Comparison of ENCODE assay signal across 16 mouse cellular contexts in genomic region chr7:74423316-74423715, GRCm38 (mm10).
DNase-seq lines count a peak whose midpoint lies in the region; ATAC-seq and TF ChIP-seq lines count a peak whose summit lies in the region.
"Had no signal": no experiment of that assay in that cellular context is flagged by ENCODE, and none has a peak within 500 bp of the region (broad histone marks: within the 10 kb centered on the region; RNA-seq: fewer than 3 reads in every experiment).

No protein-coding gene starts in this region.

- no peak overlapping the region for H3K9ac ChIP-seq in heart, postnatal 0 days (replicated peaks; ENCODE audit: low read depth, low read length)
- H3K9ac ChIP-seq: embryonic facial prominence, embryonic 15.5 days; liver, embryonic 14.5 days; midbrain, embryonic 13.5 days had no signal

- TF ChIP-seq POLR2A in kidney, adult 2 months (IDR thresholded peaks at IDR 0.05; ENCODE audit: low read depth, low read length): no peak

- no peak overlapping the region for H3K4me2 ChIP-seq in heart, postnatal 0 days (ENCODE audit: low read depth, low read length)
- H3K4me2 ChIP-seq: embryonic facial prominence, embryonic 15.5 days; midbrain, embryonic 13.5 days had no signal

- no peak for TF ChIP-seq CTCF in gastrocnemius, adult 2 months (IDR thresholded peaks at IDR 0.05)
- no peak for TF ChIP-seq CTCF in kidney, adult 2 months (conservative IDR thresholded peaks at IDR 0.05; ENCODE audit: insufficient read depth, insufficient read length, low read depth, low read length)
- no peak for TF ChIP-seq CTCF in heart, postnatal 0 days (IDR thresholded peaks at IDR 0.05; ENCODE audit: low read depth)

- 72% methylated on average over 3 of the region's 3 CpGs for WGBS in kidney, adult 2 months
- WGBS in heart, postnatal 0 days: 69% methylated on average over 3 of the region's 3 CpGs

- H3K27me3 ChIP-seq in kidney, adult 2 months (replicated peaks; ENCODE audit: control insufficient read depth, insufficient read depth, low read length): no peaks in the 10 kb centered on the region
- H3K27me3 ChIP-seq in heart, postnatal 0 days (ENCODE audit: control insufficient read depth, insufficient read depth, low read length): no peaks in the 10 kb centered on the region
- H3K27me3 ChIP-seq: embryonic facial prominence, embryonic 15.5 days; midbrain, embryonic 13.5 days had no signal

- ATAC-seq in heart, postnatal 0 days (ENCODE audit: insufficient read depth, low read depth): no peak

- H3K4me1 ChIP-seq in kidney, adult 2 months (ENCODE audit: control insufficient read depth, insufficient read depth, low read length): peaks cover 65% of the 10 kb centered on the region
- peaks cover 41% of the 10 kb centered on the region for H3K4me1 ChIP-seq in heart, postnatal 0 days (ENCODE audit: control insufficient read depth, insufficient read depth)

- no peaks in the 10 kb centered on the region for H3K9me3 ChIP-seq in heart, postnatal 0 days (replicated peaks; ENCODE audit: control insufficient read depth, low read length)
- H3K9me3 ChIP-seq: embryonic facial prominence, embryonic 15.5 days; forebrain, embryonic 10.5 days; midbrain, embryonic 13.5 days had no signal

- peak overlapping the region; percentile 80 for H3K27ac ChIP-seq in gastrocnemius, adult 2 months
- peak overlapping the region; percentile 67 for H3K27ac ChIP-seq in kidney, adult 2 months (ENCODE audit: insufficient read depth, low read depth, low read length)
- H3K27ac ChIP-seq in heart, postnatal 0 days (ENCODE audit: low read depth): peak overlapping the region; percentile 44
- H3K27ac ChIP-seq: embryonic facial prominence, embryonic 15.5 days; forebrain, embryonic 10.5 days; hindbrain, postnatal 0 days; layer of hippocampus, adult 2 months; liver, embryonic 14.5 days; midbrain, embryonic 13.5 days had no signal

- H3K4me3 ChIP-seq in gastrocnemius, adult 2 months: no peak overlapping the region
- no peak overlapping the region for H3K4me3 ChIP-seq in kidney, adult 2 months (ENCODE audit: insufficient read depth, low read depth, low read length)
- no peak overlapping the region for H3K4me3 ChIP-seq in heart, postnatal 0 days (ENCODE audit: low read depth, low read length)
- H3K4me3 ChIP-seq: embryonic facial prominence, embryonic 15.5 days; forebrain, embryonic 10.5 days; layer of hippocampus, adult 2 months; midbrain, embryonic 13.5 days had no signal

- no peak for DNase-seq in gastrocnemius, adult 2 months
- DNase-seq in gastrocnemius, adult 8-10 months (ENCODE audit: low spot score in 2 of 2): no peak
- DNase-seq in kidney, adult 2 months: no peak
- DNase-seq in kidney, postnatal 25 days: no peak
- peak; percentile 31 for DNase-seq in lung, postnatal 25 days (ENCODE audit: low spot score)
- no peak for DNase-seq in lung, postnatal 10 days
- peak; percentile 19 for DNase-seq in heart, postnatal 0 days (ENCODE audit: low spot score)
- DNase-seq in right cerebral cortex, postnatal 25 days: no peak
- DNase-seq: cerebellum, adult 11 months; embryo, embryonic 11 days had no signal

- no peaks in the 10 kb centered on the region for H3K36me3 ChIP-seq in kidney, adult 2 months (ENCODE audit: control insufficient read depth, insufficient read depth, low read length)
- no peaks in the 10 kb centered on the region for H3K36me3 ChIP-seq in heart, postnatal 0 days (replicated peaks; ENCODE audit: control insufficient read depth, insufficient read depth, low read length)
- H3K36me3 ChIP-seq: embryonic facial prominence, embryonic 15.5 days; forebrain, embryonic 10.5 days; midbrain, embryonic 13.5 days had no signal

- TF ChIP-seq EP300 in heart, postnatal 0 days (IDR thresholded peaks at IDR 0.05; ENCODE audit: low read depth): no peak

- intact Hi-C loops in gastrocnemius, adult 2 months (cut with DNase I): loop anchor here (5.0 kb wide), 2 partner anchors 34 to 129 kb away; partner anchors contain the start of gene Slco3a1

Comparison
In these comparisons a context has a peak if more than half of its experiments do, and no peak if none do; other contexts are left out.
1. DNase-seq: peak in lung, postnatal 25 days (single experiment) and heart, postnatal 0 days (single experiment); none in gastrocnemius, adult 2 months (single experiment), gastrocnemius, adult 8-10 months (0 of 2), kidney, adult 2 months (single experiment), kidney, postnatal 25 days (0 of 2), lung, postnatal 10 days (single experiment) and right cerebral cortex, postnatal 25 days (single experiment).
2. Peak in every context shown above with its lines, with median percentiles within 50 percentile points of each other: H3K27ac ChIP-seq.